Mouse (Mus musculus): ENCODE measurements around the gene Setdb1.

The Setdb1 gene

DNA sequence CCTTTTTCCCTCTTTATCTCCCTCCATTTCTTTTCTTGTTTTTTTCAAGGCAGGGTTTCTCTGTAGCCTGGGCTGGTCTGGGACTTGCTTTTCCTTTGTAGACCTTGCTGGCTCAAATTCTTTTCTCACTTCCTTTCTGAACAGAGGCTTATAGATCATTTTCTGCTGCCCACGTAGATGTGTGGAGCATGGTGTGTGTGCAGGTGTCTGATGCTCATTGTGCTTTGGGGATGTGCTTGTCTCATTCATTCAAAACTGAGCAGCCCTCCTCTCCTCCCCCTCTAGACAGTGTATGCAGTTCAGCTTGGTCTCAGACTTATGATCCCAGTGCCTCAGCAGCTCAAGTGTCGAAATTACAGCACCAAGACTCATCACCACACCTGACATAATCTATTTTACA is 37.9 kb downstream of the Setdb1 start:
- no peak for DNase-seq (ENCODE audit: low read depth, low spot score)

DNA sequence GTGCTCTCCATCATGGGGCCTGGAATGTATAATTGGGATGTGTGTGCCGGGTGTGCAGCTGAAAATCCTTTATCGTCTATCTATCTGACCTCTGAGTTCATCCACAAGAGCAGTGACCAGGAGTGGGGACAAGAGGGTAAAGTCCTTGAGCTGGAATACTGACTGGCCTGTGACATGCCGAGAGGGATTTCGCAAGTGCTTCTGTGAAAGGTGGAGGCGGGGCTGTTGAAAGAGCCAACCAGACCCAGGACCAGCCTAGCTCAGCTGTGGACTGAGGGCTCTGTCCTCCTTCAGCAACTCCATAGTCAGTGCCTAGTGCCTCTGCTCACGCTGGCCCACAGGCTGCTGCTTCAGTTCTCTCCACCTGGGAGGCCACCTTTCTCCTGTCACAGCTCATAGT is 38.5 kb downstream of the Setdb1 start:
- DNase-seq (ENCODE audit: low read depth, low spot score) = no peak

DNA sequence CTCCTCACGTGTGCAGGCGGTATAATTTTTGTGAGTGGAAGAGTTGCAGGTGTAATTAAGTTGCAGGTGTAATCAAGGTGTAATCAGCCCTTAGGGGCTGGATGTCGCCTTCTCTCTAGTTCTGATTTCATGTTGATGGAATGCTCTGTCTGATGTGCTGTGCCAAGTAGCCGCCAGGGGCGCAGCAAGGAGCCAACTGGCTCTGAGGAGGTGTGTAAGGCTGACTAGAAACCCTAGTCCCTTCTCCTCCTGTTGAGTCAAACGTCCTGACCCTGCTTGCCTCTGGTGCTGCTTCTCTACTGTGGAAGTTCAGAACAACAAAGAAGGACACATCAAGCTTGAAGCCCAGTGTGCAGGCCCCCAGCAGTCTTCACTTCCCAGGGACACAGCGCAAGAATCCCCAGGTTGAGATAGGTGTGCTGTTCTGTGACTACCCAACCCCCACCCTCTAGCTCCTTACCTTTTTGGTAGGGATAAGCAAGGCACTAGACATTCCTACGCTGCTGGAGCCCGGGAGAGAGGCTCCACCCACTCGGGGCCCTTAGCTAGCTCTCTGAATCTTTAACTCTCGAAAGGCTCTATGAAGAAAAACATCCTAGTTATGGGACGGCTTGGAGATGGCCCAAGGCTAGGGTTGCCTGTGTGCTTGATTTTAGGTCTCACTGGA is 39.5 kb downstream of the Setdb1 start:
- DNase-seq (ENCODE audit: low read depth, low spot score) = peak; percentile 16

DNA sequence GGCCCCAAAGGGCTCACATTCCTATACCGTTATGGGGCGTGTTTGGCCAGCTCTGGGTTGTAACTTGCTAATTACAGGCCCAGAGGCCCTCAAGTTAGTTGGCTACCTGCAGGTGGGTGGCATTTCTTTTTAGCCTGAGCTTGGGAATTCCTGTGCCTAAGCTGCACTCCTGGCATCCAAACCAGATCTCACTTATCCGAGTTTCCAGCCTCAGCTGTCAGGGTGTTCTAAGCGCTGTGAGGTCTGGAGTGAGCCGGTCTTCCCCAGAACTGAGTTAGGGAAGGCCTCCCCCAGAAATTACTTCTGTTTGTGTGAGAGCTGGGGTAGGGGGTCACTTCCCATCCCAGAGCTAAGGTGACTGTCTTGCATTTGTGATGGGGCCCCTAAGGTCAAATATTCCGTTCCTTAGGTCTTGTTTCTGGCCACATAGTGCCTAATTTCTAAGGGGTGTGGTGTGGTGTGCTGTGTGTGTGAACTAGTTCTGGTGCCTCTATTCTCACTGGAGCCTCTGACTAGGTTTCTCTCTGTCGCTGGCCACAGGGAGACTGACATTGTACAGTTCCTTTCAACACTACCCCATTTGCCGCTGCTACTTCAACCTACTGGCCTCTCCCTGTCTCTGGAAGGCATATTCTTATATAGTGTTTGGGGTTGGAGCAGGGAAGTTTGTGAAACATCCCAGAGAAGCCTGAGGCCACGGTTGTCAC is 41.0 kb downstream of the Setdb1 start:
- no peak for DNase-seq (ENCODE audit: low read depth, low spot score)

DNA sequence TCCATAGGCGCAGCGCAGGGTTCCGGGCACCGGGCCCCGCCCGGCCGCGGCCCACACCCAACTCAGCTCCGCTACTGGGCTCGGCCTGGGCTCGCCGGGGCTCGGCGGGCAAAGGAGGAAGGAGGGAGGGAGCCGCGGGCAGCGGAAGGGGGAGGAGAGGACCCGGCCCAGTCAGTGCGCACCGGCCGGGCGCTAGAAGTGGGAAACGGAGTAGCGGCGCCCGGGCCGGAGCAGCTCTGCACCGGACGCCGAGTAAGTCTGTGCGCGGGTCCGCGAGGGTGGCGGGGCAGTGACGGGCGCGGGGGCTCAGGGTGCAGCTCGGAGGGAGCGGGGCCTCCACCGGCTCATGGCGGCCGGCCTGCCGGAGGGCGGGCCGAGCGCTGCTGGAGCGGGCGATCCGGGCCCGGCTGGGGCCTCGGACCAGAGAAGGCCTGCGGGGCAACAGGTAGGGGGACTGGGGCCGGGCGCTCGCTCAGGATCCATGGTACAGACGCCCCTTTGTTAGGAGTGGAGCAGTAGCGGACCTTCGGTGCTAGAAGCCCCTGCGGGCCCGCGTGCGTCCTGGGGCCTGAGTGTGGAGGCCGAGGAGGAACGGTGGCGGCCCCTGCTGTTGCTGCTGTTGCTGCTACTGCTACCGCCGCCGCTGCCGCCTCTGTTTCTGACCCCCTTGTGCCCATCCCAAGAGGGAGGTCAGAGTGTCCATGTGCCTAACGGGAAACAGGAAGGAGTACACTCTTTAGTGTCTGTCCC is 41.7 kb downstream of the Setdb1 start:
- peak; percentile 70 for DNase-seq (ENCODE audit: low read depth, low spot score)

DNA sequence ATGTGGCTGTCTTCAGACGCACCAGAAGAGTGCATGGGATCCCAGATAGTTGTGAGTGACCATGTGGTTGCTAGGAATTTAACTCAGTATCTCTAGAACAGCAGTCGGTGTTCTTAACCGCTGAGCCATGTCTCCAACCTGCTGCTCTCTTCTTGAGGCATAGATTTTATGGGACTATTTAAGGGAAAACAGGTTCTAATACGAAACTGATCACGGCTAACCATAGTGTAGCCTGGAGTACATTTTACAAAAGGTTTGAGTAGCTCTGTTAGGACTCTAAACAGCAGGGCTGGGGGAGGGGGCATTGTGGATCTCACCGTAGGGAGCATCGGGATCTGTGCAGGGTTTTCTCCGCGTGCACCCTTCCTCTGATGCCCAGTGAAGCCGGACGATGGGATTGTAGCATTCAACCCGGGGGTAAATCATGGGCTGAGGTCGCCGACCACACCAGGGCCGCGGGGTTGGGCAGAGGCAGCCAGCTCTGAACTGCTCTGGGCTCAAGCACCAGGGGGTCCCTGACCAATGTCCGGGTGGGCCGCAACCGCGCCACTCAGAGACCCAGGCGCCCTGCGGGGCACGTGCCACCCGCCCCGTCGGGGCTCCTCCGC is 42.4 kb downstream of the Setdb1 start, which contains the start of gene Cers2:
Gene Cers2, plus strand, starts transcription at position 306 of the 608 bp plus-strand sequence.
- peak; percentile 9 for DNase-seq (ENCODE audit: low read depth, low spot score)

DNA sequence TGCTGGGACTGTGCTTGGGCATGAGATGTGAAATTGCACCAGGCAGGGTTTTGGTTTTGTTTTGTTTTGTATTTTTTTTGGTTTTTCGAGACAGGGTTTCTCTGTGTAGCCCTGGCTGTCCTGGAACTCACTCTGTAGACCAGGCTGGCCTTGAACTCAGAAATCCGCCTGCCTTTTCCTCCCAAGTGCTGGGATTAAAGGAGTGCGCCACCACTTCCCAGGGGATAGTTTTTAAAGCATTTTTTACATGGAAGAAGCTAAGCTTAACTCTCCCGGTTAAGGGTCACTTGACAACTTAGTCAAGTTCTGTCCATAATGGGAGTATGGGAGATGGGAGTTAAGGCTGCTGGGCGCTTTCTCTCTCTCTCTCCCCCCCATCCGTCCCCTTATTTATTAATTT is 42.9 kb downstream of the Setdb1 start:
- DNase-seq (ENCODE audit: low read depth, low spot score) = no peak

DNA sequence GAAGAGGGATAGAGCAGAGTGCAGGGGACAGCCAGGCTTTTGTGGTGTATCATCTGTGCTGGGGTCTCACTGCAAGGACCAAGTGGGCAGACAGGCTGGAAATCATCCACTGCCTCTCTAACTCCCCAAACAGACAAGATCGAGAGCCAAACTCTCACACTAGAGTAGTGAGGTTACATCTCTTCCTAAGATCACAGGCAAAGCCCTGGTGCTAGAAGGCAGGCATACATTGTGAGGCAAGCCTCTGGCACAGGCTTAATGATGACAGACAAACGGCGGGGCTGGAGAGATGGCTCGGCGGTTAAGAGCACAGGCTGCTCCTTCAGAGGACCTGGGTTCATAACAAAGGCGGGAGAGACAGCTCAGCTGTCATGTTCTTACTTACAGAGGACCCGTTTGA is 43.5 kb downstream of the Setdb1 start:
- DNase-seq (ENCODE audit: low read depth, low spot score) = no peak

DNA sequence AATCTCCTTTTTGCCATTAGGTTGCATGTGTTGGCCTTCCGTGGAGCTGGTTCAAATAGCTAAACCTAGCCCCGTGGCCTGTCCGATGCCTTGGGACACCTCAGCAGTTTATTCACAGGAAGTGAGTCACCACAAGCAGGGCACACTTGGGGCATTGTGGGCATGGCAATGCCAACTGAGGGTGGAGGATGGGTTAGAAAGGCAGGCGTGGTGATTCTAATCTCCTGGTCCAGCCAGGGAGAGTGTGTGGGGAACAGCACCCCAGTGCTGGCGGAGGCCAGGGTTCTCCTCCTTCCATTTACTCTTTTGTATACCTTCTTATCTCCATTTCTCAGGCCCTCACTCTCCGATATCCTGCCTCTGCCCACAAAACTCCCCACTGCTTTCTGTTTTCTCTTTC is 44.4 kb downstream of the Setdb1 start:
- no peak for DNase-seq (ENCODE audit: low read depth, low spot score)

DNA sequence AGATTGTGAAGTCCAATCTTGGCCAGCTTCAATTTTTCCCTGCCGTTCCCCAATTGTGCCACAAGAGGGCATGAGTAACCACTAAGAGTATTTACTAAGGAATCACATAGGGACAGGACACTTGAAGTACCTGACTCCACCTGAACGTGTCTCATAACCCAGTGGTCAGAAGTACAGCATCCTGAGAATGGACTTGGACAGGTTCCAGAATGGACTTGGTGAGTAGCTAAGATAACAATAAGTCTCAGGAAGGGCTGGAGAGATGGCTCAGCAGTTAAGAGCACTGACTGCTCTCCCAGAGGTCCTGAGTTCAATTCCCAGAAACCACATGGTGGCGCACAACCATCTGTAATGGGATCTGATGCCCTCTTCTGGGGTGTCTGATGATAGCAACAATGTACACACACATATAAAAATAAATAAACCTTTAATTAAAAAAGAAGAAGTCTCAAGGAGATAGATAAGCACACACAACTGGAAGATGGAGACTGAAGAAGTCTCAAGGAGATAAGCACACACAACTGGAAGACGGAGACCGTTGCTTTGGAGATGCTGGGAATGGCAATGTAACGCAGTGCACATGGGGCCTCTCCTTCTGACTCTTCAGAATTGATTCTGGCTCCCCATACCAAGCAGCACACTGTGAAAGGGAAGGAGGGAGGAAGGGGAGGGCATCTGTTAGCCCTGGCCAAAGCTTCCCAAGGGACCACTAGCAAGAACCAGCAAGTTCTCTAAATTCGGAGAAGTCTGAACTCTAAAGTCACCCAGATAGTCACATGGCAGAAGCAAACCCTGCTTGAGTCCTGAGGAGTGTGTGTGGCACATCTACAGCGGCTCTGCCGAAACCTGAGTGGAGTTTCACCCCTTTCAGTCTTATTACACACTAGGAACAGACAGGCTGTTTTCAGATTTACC is 45.8 kb downstream of the Setdb1 start:
- peak; percentile 77 for DNase-seq (ENCODE audit: low read depth, low spot score)

DNA sequence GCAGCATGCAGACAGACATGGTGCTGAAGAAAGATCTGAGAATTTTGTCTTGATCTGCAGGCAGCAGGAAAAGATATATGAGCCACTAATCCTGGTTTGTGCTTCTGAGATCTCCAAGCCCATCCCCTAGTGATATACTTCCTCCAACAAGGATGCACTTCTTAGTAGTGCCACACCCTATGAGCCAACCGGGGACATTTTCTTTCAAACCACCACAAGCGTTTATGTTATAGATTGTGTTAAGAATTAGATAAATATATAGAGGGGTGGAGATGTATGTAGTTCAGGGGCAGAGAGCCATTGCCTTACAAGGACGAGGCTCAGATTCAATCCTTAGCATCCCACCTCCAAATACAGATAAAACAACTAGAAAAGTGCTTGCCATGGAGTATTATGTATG is 46.5 kb downstream of the Setdb1 start:
- no peak for DNase-seq (ENCODE audit: low read depth, low spot score)

DNA sequence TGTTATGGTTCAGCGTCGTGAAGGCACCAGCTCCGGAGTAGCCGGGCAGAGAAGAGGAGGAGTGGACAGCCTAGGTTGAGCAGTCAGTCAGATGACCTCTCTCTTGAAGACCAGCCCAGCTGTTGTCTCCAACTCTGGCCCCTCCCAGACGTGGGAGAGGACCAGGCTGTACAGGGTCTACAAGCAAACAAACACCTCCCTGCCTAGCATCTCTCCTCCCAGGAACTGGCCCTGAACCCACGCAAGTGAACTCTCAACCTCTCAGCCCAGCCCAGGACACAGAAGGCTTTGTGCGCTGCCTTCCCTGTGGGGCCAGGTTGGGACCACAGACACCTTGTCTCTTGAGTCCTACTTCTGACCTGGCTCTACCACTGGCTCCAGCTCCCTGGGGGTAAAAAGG is 49.9 kb downstream of the Setdb1 start, which contains the start of gene Anxa9:
Gene Anxa9, minus strand, starts transcription at position 77 of the 400 bp plus-strand sequence.
- DNase-seq (ENCODE audit: low read depth, low spot score) = no peak

DNA sequence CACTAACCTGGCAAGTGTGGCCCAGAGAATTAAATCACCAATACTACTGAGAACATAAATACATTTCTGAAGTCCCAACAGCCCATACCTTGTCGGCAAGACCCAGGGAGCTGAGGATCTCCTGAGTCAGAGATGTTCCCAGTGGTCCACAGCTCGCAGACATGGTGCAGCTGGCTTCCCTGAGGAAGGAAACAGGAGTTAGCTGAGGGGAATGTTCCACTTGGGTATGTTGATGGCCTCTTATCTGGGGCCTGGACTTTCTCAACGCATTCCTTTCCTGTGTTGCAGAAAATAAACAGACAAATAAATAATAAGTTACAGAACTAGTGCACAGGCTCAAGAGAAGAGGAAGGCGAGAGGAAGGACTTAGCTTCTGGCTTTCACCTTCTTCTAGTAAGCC is 50.8 kb downstream of the Setdb1 start:
- DNase-seq (ENCODE audit: low read depth, low spot score) = no peak

DNA sequence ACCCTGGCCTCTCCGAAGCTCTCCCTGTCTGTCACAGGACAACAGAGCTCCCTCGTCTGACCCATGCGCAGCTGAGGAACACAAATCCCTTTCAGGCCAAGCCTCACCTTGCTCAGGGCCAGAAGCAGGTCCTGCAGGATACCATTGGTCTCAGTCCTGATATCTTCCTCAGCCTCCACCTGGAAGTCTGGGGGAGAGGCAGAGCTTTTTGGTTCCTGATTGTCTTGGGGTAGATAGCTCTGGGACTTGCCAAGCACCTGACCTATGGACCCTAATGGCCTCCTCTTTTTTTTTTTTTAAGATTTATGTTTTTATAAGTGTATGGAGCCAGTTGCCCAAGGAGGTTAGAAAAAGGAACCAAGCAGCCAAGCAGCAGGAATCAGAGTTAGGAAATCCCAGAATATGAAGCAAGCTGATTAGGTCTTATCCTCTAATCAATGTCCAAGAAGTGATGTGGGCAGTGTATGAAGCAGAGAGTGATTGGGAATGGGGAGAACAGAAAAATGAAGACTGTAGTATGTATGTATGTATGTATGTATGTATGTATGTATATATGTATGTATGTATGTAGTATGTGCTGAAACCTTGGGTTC is 55.7 kb downstream of the Setdb1 start:
- DNase-seq (ENCODE audit: low read depth, low spot score) = no peak

DNA sequence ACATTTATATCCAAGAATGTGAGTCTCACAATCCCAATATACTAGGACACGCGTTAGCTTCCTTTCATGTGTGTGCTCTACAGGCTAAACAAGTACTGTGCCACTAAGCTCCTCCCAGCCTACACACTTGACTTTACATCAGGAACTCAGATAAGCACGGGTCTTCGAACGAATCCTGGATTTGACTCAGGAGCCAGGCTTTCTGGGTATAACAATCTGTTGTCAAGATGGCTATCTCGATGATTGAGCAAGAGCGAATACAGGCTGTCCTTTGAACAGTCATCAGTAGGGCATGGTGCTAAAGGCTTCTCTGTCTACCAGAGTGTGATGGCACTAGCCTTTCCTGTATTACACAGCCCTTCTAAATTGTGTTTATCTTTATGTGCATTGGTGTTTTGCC is 59.0 kb downstream of the Setdb1 start:
- no peak for DNase-seq (ENCODE audit: low read depth, low spot score)

DNA sequence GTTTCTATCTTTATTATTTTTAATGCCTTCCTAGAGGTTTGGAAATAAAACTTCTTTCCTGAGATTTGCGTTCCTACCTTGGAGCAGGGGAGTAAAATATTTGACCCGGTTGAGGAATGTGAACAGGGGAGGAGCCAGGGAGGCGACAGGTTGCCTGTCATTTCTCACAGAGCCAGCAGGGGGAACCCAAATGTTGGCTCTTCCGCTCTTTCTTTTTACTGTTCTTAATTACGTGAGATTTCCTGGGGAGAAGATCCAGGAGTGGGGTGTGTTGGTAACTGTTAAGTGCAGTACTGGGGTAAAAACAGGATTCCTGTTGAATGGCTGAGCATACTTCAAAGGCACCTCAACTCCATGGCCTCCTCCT is 60.9 kb downstream of the Setdb1 start:
- DNase-seq (ENCODE audit: low read depth, low spot score) = no peak

DNA sequence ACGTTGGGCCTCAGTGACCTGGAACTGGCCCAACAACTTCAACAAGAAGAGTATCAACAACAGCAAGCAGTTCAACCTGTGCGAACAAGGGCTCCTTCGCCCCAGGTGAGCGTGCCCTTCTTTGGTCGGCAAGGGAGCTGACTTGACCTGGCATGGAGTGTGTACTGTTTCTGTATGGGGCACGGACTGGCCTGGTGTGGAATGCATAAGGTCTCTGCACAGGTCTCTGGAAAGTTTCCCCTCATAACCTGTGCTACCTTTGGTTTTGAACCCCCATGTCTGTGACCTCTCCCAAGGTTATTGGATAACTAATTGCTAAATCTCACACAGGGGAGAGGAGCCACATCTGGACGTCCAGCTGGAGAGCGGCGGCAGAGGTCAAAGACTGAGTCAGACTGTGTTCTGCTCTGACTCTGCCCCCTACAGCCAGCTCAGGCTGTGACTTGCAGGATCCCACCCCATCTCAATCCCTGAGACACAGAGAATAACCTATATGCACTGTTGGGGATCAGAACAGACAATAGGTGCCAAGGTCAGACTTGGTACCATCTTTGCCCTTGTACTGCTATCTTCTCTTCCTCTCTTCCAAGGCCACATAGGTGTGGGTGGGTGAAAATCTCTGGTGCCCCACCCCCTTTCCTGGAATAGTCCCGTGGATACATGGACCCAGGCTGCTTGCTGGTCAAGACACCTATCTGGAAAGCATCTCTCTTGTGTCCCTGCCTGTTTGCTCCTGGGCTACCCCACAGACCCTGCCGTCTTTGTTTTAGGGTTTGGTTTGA is 61.5 kb downstream of the Setdb1 start:
- no peak for DNase-seq (ENCODE audit: low read depth, low spot score)

DNA sequence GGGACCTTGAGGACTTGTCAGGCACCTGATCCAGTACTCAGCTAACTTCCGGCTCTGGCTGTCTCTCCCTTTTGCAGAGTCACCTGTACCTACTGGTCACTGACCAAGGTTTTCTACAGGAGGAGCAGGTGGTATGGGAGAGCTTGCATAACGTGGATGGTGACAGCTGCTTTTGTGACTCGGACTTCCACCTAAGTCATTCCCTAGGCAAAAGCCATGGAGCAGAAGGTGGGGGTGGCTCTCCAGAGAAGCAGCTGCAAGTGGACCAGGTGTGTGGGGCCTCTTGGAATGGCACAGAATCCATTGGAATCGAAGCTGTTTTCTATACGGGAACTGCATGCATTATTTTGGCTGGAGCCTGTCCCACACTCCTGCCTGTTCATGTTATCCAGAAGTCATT is 62.3 kb downstream of the Setdb1 start:
- no peak for DNase-seq (ENCODE audit: low read depth, low spot score)

DNA sequence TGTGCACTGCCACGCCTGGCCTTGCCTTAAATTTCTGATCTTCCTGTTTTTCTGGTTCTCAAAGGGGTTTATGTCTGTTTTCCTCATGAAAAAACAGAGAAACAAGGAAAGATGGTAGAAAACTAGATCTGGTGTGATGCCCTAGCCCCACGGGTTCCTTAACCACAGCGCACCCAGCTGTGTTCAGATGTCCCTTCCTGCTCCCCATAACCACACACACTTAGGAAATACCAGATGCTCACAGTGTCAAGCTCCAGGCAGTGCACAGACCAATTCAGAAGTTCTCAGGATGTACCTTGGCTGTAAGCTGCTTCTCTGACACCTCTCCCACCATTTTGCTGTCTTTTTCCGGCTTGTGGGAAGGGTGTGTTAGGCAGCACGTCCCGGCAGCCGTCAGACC is 62.7 kb downstream of the Setdb1 start:
- DNase-seq (ENCODE audit: low read depth, low spot score) = no peak

DNA sequence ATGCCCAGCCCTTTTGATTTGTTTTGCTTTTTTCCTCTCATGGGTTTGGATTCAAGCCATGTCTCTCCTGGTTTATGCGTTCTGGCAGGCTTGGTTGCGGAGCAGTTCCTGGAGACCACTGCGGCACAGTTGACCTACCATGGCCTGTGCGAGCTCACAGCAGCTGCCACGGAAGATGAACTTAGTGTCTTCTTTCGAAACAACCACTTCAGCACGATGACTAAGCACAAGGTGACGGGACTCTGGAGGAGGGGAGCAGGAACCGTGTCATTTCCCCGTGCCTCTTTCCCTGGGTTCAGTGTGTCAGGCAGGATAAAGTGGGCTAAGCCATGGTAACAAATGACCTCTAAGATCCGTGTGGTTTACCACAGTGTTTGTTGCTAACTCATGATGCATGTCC is 63.5 kb downstream of the Setdb1 start:
- DNase-seq (ENCODE audit: low read depth, low spot score) = no peak
